Mouse (Mus musculus) bone marrow macrophage, adult 2 months (primary cell): ENCODE measurements at regions not wholly inside any gene's neighbourhood (a gene's known extent, or its start where the extent isn't known, plus 50 kb on each side); places are given as distances from the start of the nearest gene placed in this dataset.

Experiments
- CTCF ChIP-seq: IDR thresholded peaks from 2 replicates; pipeline ENCODE4 v1.5.1; 2012; ENCODE audit warnings: low read depth, mild to moderate bottlenecking, low read length, moderate library complexity
- POLR2A ChIP-seq: IDR thresholded peaks from 2 replicates; pipeline ENCODE4 v1.6.1; 2012; ENCODE audit warnings: mild to moderate bottlenecking, low read depth, low read length, borderline replicate concordance

GRCm38 (mm10) chr12:114962105-114962504, 1085.4 kb upstream of the Zfp386 start:
- TF ChIP-seq POLR2A, result no peak
- no peak for TF ChIP-seq CTCF
